Mouse (Mus musculus) gastrocnemius, postnatal 14 days (tissue): ENCODE measurements around the gene Fam104a. TPM values are rescaled to one million over a fixed set of nuclear protein-coding genes. Genes with fewer than 3 reads are reported as not detected.

Experiments used
- DNase-seq: peaks from one replicate; pipeline ENCODE4 v3.0.0; 2021; ENCODE audit warnings: mixed read lengths
- intact Hi-C: fragments of 180-260 bp; cut with DNase I; formaldehyde crosslinking; loops from one replicate; pipeline ENCODE4 v1.15.1; 2025; ENCODE audit warnings: low total_unique reads
- total RNA-seq, 2 experiments: library from RNA; stranded (reverse); gene quantifications; 2 replicates each; pipeline ENCODE4 v1.2.3; 2021

The Fam104a gene
- total RNA-seq, 2 experiments from 2014 or later, result 28.4 to 31.3 TPM

DNA sequence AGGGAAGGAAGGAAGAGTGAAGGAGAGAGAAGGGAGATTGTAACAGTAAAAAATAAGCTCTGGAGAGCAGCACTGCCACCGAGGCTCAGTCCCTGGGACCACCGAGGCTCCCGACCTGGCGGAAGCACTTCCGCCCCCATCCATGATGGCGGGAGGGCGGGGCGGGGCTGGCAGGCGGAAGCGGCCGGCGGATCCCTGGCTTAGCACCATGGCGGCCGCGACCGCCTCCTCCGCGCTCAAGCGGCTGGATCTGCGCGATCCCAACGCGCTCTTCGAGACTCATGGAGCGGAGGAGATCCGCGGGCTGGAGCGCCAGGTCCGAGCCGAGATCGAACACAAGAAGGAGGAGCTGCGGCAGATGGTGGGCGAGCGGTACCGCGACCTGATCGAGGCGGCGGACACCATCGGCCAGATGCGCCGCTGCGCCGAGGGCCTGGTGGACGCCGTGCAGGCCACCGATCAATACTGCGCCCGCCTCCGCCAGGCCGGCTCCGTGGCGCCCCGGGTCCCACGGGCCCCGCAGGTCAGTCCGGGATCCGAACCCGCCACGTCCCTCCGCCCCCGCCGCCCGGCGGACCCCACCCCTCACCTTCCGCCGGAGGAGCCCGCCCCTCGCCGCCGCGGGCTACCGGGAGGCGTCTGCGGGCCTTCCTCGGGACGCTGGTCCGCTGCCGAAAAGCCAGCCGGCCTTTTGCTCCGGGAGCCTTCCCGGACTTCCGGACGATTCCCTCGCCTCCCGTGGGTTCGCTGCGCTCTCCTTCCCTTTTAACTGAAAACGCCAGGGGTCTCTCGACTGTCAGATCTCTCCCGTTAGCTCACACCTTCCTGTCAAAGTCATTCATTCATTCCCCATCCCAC lies 34.4 kb downstream of the Fam104a start, which contains the start of gene Slc39a11:
Gene Slc39a11 (minus strand): TSS at position 727 of the 858 bp plus-strand sequence.
- DNase-seq, result peak; percentile 73
- intact Hi-C loops, result loop anchor here (5.0 kb wide), 2 partner anchors 38 to 163 kb away; no protein-coding TSS in a partner anchor

DNA sequence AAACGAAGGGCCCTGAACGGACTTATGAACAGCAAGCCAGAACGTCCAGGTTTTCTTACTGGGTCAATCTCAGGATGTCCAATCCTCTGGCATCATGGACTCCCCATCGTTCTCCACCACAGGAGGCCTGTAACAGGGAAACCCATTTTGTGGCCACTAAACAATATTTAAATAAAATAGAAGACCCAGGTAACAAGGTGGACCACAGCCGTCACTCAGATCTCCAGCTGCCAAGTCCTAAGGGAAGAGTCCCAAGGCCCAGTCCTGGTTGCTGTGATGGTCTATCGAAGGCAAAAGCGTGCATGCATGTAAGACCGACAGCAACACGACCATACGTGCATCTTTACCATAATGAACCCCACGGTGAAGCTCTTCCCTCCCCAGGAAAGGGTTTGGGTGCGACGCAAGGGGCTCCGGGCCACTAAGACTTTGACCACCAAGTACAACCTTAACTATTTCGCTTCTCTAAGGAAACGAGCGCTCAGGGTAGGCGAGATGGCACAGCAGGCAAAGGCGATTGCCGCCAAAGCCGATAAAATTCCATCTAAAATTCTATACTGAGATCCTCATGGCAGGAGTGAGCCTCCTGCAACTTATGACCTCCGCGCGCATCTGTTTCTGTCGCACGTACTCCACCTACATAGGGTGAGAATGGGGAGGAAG lies 35.1 kb downstream of the Fam104a start, which contains the start of gene Cog1:
Gene Cog1 (plus strand): TSS at position 480 of the 663 bp plus-strand sequence.
- intact Hi-C loops, result loop anchor here (5.0 kb wide), 1 partner anchor 163 kb away; no protein-coding TSS in a partner anchor
- no peak for DNase-seq

DNA sequence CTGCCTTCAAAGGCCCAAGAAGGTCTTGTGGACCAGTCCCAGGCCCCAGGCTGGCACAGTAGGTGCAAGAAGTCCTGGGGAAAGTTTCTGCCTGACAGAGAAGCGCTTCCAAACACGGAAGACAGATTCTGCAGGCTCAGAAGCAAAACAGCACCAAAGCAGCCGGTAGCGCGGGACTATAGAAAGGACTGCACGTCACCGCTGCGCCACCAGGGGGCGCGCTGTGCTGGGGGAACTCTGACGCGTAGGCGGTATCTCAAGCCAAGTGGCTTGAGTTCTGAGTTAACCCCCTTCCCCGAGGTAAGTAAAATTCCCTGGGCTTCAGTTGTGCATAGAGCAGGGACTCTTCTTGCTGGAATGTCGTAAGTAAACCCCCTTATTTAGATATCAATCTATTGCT lies 35.8 kb downstream of the Fam104a start:
- intact Hi-C loops, result loop anchor here (5.0 kb wide), 1 partner anchor 164 kb away; no protein-coding TSS in a partner anchor
- DNase-seq, result peak; percentile 82

DNA sequence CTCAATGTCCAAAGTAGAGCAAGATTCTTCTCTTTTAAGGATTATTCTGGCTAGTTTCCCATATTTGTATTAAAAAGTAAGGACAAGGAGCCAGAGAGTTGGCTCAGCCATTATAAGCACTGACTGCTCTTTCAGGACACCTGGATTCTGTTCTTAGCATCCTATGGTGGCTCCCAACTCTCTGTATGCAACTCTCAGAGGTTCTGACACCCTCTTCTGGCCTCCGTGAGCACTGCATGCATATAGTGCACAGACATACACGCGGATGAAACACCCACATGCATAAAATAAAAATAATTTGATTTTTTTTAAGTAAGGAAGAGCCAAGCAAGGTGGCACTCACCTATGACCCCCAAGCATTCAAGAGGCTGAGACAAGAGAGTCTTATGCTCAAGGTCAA lies 38.8 kb downstream of the Fam104a start:
- intact Hi-C loops, result loop anchor here (5.0 kb wide), 1 partner anchor 167 kb away; no protein-coding TSS in a partner anchor
- no peak for DNase-seq

DNA sequence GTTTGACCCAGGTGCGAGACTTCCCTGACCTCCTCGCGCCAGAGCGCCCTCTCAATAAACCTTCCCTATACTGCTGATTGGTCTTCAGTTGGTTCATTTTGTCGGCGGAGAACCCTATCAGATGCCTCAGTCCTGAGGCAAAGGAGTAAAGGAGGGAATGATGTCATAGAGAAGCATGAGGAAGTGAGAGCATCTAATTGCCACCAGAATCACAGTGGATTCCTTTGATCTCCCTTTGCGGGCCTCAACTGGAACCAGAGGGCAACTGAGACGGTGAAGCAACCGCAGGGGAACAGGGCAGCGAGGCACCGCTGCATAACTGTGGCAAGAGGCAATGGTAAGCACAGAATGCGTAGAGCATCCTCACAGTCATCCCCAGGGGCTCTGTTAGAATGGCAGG lies 45.3 kb downstream of the Fam104a start:
- intact Hi-C loops, result no loop called here
- no peak for DNase-seq

DNA sequence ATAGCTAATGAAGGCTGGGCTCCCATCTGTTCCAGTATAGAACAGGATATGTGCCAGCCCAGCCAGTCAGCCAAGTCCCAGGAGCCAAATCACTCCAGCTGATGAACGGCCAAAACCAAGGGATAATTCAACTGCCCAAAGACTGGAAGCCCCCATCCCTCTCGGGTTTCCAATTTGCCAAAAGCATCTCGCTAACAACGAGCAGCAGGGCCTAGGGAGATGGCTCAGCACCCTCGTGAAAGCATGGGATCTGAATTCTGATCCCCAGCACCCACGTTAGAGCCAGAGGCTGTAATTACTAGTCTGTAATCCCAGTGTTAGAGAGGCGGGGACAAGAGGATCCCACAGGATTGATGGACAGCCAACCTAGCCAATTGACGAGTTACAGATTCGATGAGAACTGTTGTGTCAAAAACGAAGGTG lies 49.2 kb downstream of the Fam104a start:
- no peak for DNase-seq
- intact Hi-C loops, result no loop called here

DNA sequence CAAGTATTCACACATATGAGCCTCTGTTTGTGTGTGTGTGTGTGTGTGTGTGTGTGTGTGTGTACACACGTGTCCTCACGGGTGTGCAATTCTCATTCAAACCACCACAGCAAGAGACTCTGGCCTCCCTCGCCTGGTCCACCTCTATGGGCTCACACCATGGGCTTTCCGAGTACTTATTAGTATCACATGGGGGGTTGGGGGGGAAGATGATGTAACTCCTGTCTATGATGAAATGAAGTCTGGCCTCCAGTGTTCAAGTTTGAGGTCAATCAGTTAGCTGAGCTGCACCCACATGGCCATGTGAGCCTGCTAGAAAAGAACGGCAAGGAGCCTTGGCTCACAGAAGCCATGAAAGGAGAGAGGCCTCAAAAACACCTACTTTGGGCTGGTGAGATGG lies 50.6 kb downstream of the Fam104a start:
- intact Hi-C loops, result no loop called here

DNA sequence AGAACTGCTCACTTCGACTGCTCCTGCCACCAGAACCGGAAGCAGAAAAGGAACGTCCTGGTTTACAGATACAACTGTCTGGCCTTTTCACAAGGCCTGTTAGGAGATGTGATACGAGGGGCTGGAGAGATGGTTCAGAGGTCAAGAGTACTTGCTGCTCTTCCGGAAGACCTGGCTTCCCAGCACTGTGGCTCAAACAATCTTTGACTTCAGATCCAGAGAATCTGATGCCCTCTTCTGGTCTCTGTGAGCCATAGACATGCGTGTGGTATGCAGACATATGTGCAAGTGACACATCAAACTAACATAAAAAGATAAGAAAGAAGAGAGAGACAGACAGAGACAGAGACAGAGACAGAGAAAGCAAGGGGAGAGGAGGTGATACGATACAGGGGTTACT lies 51.7 kb downstream of the Fam104a start:
- DNase-seq, result no peak
- intact Hi-C loops, result no loop called here

More for the DNA sequence above, 50.6 kb downstream of the Fam104a start:
- no peak for DNase-seq

DNA sequence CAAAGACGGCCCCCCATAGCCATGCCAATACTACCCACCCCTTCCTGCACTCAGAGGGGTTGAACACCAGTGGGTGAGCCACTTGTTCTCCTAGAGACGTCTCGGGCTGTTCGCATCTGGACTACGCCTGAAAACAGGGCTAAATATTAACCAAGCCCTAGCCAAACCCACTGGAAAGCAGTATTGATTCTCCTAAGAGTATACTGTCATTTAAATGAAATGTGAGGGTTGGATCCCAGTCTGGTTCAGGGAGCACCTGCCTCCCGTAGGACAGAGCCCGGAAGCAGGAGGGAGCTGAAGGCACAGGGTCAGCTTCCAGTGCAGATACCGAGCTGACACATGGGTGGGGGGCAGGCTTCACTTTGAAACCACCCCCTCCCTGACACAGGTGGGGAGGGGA lies 52.1 kb downstream of the Fam104a start:
- intact Hi-C loops, result no loop called here
- DNase-seq, result no peak

DNA sequence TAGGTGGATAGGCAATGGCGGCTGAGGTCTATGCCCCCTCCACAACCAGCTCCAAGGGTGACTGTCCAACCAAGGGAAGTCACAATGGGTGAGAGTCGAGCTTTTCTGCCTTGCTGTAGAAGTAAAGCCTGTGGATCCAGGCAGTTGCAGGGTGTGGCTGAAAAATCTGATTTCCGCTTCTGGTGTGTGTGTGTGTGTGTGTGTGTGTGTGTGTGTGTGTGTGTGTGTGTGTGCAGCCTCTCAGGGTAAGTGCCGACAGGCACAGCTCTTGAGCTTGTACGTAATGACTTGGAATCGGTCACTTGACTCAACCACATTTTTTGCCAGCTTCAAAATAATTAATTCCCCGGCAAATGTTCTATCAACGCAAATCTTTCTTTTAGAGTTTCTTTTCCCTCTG lies 52.7 kb downstream of the Fam104a start:
- intact Hi-C loops, result no loop called here
- DNase-seq, result no peak

DNA sequence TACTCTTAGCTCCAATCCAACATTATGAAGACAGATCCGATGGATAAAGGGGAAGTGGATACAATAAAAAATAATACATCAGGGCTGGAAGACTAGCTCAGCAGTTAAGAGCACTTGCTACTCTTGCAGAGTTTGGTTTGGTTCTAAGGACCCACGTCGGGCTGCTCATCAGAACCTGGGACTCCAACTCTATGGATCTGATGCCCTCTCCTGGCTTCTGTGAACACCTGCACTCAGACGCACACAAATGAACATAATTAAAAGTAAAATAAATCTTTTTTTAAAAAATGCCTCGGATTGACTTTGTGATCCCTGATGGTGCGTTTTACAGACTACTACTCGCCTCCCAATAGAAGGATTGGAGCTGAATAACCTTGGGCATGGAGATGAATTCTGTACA lies 53.3 kb downstream of the Fam104a start:
- no peak for DNase-seq
- intact Hi-C loops, result no loop called here

DNA sequence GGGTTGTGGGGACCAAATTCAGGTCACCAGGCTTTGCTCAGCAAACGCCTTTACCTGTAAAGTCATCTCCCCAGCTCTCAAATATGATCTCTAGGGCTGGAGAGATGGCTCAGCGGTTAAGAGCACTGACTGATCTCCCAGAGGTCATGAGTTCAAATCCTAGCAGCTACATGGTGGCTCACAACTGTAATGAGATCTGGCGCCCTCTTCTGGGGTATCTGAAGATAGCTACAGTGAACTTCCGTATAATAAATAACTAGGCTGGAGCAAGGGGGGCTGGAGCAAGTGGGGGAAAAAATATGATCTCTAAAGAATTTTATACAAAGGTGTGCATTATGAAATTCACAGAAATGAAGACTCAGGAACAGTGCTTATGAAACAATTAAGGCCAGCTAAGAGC lies 56.2 kb downstream of the Fam104a start:
- DNase-seq, result no peak
- intact Hi-C loops, result no loop called here

DNA sequence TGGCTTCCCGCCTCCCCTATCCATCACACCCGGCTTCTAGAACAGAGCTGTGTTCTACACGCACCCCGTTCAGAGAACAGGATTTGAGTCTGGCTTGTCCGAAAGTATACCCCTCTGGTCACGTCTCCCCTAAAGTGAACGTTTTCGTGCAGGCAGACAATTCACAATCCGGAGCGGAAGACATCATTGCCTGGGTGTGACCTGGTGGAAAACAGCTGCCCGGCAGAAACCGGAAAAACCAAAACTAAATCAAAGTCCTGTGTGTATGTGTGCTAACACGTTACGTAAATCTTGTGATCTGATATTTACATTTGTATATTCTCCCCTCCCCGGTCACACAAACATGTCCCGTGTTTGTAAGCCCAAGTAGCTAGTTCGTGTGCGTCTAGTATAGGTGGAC lies 58.5 kb downstream of the Fam104a start:
- intact Hi-C loops, result no loop called here
- DNase-seq, result no peak

DNA sequence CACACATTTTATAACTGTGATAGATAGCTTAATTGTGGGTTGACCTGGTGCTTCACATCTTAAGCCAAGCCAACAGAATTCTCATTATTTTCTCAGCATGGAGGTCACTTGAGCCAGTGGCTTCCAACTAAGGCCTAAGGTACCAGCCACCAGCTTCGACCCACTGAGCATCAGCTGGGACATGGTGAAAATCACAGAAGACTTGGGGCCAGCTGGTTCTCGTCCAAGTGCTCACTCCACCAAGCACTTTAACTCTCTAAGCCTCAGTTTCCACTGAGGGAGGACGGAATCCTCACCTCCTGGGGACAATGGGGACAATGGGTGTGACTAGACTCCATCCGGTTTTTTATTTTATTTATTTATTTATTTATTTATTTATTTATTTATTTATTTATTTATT lies 61.9 kb downstream of the Fam104a start:
- no peak for DNase-seq
- intact Hi-C loops, result no loop called here

DNA sequence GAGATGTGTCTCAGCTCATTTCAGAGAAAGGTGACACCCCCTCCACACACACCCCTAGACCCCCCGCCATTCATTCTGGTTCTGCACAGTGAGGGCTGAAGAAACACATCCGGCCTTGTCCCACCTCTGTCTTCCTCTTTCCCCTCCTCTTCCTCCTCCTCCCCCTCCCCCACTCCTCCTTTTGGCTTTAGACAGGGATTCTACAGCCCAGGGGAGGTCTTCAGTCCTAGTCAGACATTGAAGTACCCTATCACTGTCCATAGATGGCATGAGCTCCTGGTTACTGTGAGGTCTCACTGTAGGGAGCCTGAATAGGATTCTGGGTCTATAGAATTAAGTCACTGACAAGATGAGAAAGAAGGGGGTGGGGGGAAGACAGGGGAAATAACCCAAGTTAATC lies 63.0 kb downstream of the Fam104a start:
- DNase-seq, result no peak
- intact Hi-C loops, result no loop called here

DNA sequence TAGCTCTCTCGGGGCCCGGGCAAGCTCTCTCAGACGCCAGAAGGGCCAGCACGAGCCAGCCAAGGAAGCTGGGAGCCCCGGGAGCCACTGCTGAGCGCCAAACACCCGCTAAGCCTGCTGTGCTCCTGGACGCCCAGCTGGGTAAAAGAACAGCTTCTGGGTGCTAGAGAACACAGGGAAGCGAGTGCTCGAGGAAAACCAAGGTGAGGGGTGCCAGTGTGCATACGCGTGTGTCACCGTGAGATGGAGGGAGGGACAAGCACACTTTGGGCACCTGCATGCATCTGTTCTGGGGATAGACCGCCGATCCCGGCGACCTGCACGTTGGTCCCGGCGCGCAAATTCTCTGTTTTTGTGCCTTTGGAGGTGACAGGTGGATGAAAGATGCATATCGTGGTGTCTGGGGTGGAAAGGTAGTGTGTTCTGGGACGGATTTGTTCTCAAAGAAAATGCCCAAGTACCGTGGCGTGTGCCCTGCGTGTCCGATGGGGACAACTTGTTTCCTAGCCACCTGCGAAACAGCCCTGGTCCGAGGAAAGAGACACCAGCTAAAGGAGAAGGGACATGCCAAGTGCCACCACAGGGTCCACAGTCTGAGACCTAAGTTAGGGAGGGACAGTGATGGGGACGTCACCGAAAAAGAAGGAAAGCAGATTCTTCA lies 64.4 kb downstream of the Fam104a start:
- intact Hi-C loops, result loop anchor here (5.0 to 10.0 kb wide), 3 partner anchors 115 to 442 kb away; no protein-coding TSS in a partner anchor
- DNase-seq, result no peak

DNA sequence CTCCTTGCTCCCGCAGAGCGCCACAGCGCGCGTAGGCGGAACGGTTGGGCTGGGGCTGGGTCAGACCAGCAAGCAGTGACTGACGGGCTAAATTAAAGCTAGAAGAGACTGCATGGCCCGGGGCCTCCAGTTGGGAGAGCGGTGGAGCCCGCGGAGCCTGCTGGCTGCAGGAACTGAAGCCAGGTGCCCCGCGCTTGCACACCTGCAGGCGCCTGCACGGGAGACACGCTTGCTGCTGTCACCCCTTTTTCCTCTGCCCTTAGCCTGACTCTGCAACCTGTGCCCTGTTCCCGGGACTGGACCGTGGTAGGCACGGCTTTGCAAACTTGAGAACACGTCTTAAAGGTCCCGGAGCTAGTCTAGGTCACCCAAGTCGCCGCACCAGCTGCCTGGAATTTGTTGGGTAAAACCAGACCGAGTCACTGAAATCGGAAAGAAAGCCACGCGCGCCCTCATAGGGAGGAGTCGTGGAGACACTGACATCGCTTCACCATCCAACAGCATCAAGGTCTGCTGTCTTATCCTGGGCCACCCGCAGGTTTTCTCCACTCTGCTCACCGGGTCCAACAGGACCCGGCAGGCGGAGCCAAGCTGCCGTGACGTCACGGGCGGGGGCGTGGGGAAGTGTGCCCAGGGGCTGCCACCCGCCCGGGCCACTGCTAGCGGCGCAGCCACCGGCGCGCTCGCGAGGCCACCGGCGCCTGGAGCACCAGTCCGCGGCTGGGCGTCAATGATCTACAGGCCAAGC lies 65.1 kb downstream of the Fam104a start, which contains the start of gene Sstr2:
Gene Sstr2 (plus strand): TSS at position 671 of the 748 bp plus-strand sequence.
- intact Hi-C loops, result loop anchor here (5.0 to 10.0 kb wide), 3 partner anchors 114 to 442 kb away; no protein-coding TSS in a partner anchor
- peak; percentile 51 for DNase-seq

DNA sequence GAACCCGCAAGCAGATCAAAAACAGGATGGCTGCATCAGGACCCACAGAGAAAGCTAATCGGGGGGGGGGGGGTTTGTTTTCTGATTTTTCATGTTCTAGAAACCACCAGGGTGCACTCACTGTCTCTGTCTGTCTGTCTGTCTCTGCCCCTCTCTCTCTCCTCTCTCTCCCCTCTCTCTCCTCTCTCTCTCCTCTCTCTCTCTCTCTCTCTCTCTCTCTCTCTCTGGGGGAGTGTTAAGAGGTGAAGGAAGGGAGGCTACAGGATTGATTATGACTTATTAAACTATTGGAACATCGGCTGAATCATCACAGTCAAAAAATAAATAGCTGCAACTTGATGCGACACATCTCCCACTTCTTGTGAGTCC lies 65.7 kb downstream of the Fam104a start:
- no peak for DNase-seq
- intact Hi-C loops, result loop anchor here (5.0 to 10.0 kb wide), 3 partner anchors 113 to 441 kb away; no protein-coding TSS in a partner anchor
